Mouse (Mus musculus) liver, embryonic 13.5 days (tissue): Measurements from ENCODE around the gene Ascl3. TPM values are rescaled to one million over a fixed set of nuclear protein-coding genes. Genes with fewer than 3 reads are reported as not detected.

ENCODE experiments used
- ATAC-seq: fragments of 200-750 bp; cut with Nextera tagmentation; 2 replicates; pipeline ENCODE4 v1.8.0; 2017; ENCODE audit warnings: low read depth, mild to moderate bottlenecking, moderate number of reproducible peaks, moderate library complexity
- DNase-seq: peaks from one replicate; pipeline ENCODE4 v3.0.0; 2022
- H3K27ac ChIP-seq: fragments of 300-500 bp; sonication (generic); 2 replicates; pipeline ENCODE4 v1.5.1; 2015; ENCODE audit warnings: moderate library complexity, mild to moderate bottlenecking, inconsistent platforms
- H3K27me3 ChIP-seq: fragments of 300-500 bp; sonication (generic); 2 replicates; pipeline ENCODE4 v1.6.1; 2015; ENCODE audit warnings: mild to moderate bottlenecking, inconsistent platforms
- H3K36me3 ChIP-seq: fragments of 300-500 bp; sonication (generic); 2 replicates; pipeline ENCODE4 v1.6.1; 2015; ENCODE audit warnings: mild to moderate bottlenecking, inconsistent platforms
- H3K4me1 ChIP-seq: fragments of 300-500 bp; sonication (generic); replicated peaks from 2 replicates; pipeline ENCODE4 v1.6.1; 2015; ENCODE audit warnings: inconsistent platforms
- H3K4me2 ChIP-seq: fragments of 300-500 bp; sonication (generic); 2 replicates; pipeline ENCODE4 v1.6.1; 2015; ENCODE audit warnings: inconsistent platforms, mild to moderate bottlenecking, moderate library complexity
- H3K4me3 ChIP-seq: fragments of 300-500 bp; sonication (generic); replicated peaks from 2 replicates; pipeline ENCODE4 v1.5.1; 2015; ENCODE audit warnings: mild to moderate bottlenecking, inconsistent platforms
- H3K9ac ChIP-seq: fragments of 300-500 bp; sonication (generic); 2 replicates; pipeline ENCODE4 v1.6.1; 2015; ENCODE audit warnings: mild to moderate bottlenecking, inconsistent platforms
- H3K9me3 ChIP-seq: fragments of 300-500 bp; sonication (generic); replicated peaks from 2 replicates; pipeline ENCODE4 v1.6.1; 2016; ENCODE audit warnings: inconsistent platforms
- WGBS: fragments of 180-500 bp; shearing (Covaris S2); methylation state at CpG from one replicate; pipeline ENCODE4 v1.1.7; 2015; ENCODE audit not compliant: insufficient replicate concordance; 5-methylcytosine and 5-hydroxymethylcytosine counted together
- polyA plus RNA-seq: library from polyadenylated mRNA; unstranded; fragments of >200 nt; fragmentation: Nextera tagmentation; extraction: Ambion mirVana; gene quantifications from 2 replicates; pipeline ENCODE4 v1.2.1, GENCODE M21; 2015

Gene Ascl3
- polyA plus RNA-seq, 1 experiment from 2014 or later: not detected

DNA sequence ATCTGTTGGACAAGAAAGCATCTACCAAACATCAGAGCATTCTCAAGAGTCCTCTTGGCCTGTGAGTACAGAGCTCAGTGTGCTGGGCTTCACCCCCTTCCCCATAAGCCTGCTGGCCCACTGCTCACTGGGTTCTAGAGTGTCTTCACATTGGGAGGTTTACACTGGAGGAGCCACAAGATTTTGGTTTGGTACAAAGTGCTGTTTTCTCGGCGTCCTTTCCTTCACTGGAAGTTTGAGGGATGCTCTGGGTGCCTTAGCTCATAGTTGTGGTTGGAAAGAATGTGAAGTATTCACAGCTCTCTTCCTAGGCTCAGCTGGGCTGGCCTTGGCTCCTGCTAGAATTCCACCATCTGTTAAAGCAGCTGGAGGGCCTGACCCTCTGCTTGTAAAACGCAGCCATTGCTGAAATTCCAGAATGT is 22.6 kb downstream of the Ascl3 start:
- no peak for ATAC-seq
- H3K36me3 ChIP-seq: peaks cover 69% of the 10 kb centered on the region
- WGBS: 64% methylated on average over 3 of the region's 3 CpGs

DNA sequence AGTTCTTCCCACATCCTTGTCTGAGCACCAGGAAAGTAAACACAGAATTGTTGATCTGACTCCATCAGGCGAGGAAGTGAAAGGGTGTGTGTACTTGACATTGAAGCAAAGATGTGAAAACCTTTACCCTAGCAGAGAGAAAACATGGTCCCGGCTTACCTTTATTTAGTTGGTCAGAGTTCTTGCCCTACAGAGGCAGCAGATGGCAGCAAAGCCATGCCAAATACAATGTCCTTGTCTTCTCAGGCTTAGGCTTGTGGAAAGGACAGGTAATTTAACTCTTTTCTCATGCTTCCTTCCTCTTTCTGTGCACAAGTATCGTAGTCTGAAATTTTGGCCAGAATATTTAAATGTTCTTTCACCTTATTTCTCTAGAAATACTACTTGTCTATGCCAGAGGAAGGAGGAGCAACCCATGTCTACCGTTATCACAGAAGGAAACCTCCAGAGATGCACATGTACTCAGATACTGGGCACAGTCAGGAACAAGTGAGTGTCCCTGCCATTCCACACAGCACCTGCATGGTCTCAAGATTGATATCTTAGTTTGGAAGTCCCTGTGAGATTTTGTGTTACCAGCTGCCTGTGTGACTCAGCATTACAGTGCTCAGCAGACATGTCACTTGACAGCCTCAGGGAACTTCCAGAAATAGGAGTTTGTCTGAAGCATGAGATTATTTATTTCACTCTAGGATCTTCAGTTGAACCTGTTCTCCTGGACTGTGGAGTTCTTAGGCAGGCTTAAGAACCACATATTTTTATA is 24.3 kb downstream of the Ascl3 start:
- H3K36me3 ChIP-seq: peaks cover 57% of the 10 kb centered on the region
- no peak overlapping the region for H3K4me3 ChIP-seq
- H3K9me3 ChIP-seq: no peaks in the 10 kb centered on the region
- ATAC-seq: no peak
- WGBS: 34% methylated on average over 4 of the region's 4 CpGs
- H3K4me1 ChIP-seq: peaks cover 49% of the 10 kb centered on the region
- H3K27me3 ChIP-seq: no peaks in the 10 kb centered on the region
- no peak overlapping the region for H3K9ac ChIP-seq
- no peak overlapping the region for H3K27ac ChIP-seq
- DNase-seq: peak; percentile 22
- H3K4me2 ChIP-seq: no peak overlapping the region

More for the DNA sequence above, 22.6 kb downstream of the Ascl3 start:
- Histone ChIP-seq H3K4me3 (no peak overlapping the region), H3K4me2 (no peak overlapping the region), H3K9me3 (no peaks in the 10 kb centered on the region), H3K9ac (no peak overlapping the region), H3K27me3 (no peaks in the 10 kb centered on the region), H3K4me1 (peaks cover 37% of the 10 kb centered on the region), H3K27ac (no peak overlapping the region)
- no peak for DNase-seq

DNA sequence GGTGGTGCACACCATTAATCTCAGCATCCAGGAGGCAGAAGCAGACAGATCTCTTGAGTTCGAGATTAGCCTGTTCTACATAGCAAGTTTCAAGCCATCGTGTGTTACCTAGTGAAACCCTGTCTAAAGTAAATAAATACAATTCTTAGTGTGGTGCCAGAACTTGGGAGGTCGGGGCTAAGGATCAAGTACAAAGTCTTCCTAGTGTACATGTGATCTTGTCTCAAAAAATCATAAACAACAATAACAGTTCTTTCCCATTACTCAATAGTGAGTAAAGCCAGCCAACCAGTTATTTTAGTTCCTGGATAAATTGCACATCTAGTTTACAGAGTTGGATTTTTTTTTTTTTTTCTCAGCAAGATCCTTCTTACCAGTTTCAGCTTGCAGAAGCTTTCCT is 27.1 kb downstream of the Ascl3 start:
- peaks cover 49% of the 10 kb centered on the region for H3K4me1 ChIP-seq
- 37% methylated on average over 3 of the region's 3 CpGs for WGBS
- ATAC-seq: no peak

DNA sequence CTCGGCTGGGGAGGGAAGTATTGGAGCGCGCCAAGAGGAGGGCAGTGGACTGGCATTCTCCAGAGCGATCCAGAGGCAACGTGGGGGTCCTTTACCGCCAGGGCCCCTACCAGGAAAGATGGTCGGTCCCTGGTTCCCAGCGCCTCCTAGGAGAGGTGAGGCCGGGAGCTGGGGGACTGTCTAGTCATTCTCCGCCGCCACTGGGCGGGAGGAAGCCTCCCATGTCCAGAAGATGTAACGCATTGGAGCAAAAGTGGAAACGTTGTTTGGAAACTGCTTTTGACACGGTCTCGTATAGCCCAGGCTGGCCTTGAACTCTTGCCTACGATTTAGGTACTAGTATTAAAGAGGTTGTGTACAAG is 27.5 kb downstream of the Ascl3 start:
- H3K27me3 ChIP-seq: no peaks in the 10 kb centered on the region
- no peak for DNase-seq
- H3K4me2 ChIP-seq: peak overlapping the region; percentile 82
- peak overlapping the region; percentile 77 for H3K27ac ChIP-seq
- no peaks in the 10 kb centered on the region for H3K9me3 ChIP-seq
- peak overlapping the region; percentile 87 for H3K9ac ChIP-seq
- peaks cover 49% of the 10 kb centered on the region for H3K4me1 ChIP-seq
- WGBS: 2% methylated on average over 17 of the region's 17 CpGs
- H3K36me3 ChIP-seq: peaks cover 25% of the 10 kb centered on the region
- peak overlapping the region; percentile 75 for H3K4me3 ChIP-seq
- peak; percentile 57 for ATAC-seq

More for the DNA sequence above, 27.1 kb downstream of the Ascl3 start:
- no peaks in the 10 kb centered on the region for H3K27me3 ChIP-seq
- H3K9ac ChIP-seq: peak overlapping the region; percentile 87
- H3K36me3 ChIP-seq: peaks cover 30% of the 10 kb centered on the region
- H3K27ac ChIP-seq: peak overlapping the region; percentile 77; the same call in 1 of the 2 replicates
- H3K4me2 ChIP-seq: peak overlapping the region; percentile 82
- DNase-seq: no peak
- H3K4me3 ChIP-seq: peak overlapping the region; percentile 75
- H3K9me3 ChIP-seq: no peaks in the 10 kb centered on the region

DNA sequence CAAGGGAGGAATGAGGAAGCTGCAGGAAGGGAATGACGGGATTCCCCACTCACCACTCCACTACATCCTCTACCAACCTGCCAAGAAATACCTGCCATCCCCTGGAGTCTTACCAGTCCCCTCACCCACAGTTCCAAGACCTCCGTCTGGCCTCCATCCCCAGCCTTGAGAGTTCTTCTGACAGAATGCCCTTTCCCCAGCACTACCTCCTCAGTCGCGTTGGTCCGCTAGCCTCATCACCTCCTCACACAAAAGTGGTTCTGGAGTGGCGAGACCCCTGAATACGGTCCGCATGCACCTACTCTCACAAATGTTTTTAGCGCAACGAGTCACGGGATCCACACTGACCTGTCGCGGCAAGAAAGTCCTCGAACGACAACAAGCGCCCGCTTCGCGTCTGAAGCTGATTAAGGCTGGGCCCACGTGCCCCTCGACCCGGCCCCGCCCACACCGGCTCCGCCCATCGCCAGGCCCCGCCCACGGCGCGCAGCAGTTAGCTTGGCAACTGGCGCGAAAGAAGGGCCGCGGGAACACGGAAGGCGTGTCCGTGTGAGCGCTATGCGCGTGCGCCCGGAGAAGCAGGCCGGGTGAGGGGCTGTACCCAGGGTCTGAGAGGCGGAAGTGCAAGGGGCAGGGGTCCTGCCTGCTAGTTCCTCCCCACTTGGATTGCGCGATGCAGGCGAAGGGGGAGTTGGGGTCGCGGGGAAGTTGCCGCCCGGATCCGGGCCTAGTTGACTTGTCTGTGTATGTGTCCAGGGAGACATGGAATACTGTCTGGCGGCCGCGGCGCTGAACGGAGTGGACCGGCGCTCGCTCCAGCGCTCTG is 28.1 kb downstream of the Ascl3 start, which contains the start of the genes St5 and Akip1:
St5 (minus strand) TSS at position 416 of the 826 bp plus-strand sequence.
Akip1 (plus strand) TSS at position 501 of the 826 bp plus-strand sequence.
- Histone ChIP-seq H3K27me3 (no peaks in the 10 kb centered on the region), H3K4me1 (peaks cover 49% of the 10 kb centered on the region), H3K4me2 (peak within 1 kb of the TSS; percentile 82), H3K36me3 (peaks cover 19% of the 10 kb centered on the region), H3K9me3 (no peaks in the 10 kb centered on the region), H3K27ac (peak within 1 kb of the TSS; percentile 77), H3K9ac (peak within 1 kb of the TSS; percentile 87), H3K4me3 (peak within 1 kb of the TSS; percentile 75)
- peak; percentile 91 for ATAC-seq
- peak; percentile 96 for DNase-seq
- under 1% methylated on average over 61 of the region's 61 CpGs for WGBS

DNA sequence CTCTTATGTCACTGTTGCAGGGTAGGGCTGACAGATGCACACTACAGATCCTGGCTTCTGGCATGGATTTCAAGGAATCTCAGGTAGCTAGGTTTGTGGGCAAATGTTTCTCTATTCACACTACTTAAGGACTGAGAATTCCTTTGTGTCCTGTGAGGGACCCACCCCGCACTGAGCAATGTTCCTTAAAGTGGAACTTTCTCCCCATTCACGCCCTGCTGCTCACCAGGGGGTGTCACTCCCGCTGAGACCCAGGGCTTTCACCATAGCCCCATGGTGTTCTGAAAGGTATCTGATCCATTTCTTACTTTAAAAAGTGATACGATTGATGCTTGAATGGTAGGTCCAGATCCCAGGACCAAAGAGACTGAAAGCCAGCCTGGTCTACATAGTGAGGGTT is 28.8 kb downstream of the Ascl3 start:
- H3K27me3 ChIP-seq: no peaks in the 10 kb centered on the region
- H3K4me3 ChIP-seq: peak overlapping the region; percentile 75
- no peaks in the 10 kb centered on the region for H3K9me3 ChIP-seq
- DNase-seq (no peak), ATAC-seq (no peak)
- H3K36me3 ChIP-seq: peaks cover 12% of the 10 kb centered on the region
- H3K4me2 ChIP-seq: peak overlapping the region; percentile 82
- H3K4me1 ChIP-seq: peaks cover 47% of the 10 kb centered on the region
- 66% methylated on average over 4 of the region's 4 CpGs for WGBS
- peak overlapping the region; percentile 53; the same call in 1 of the 2 replicates for H3K9ac ChIP-seq
- H3K27ac ChIP-seq: no peak overlapping the region

DNA sequence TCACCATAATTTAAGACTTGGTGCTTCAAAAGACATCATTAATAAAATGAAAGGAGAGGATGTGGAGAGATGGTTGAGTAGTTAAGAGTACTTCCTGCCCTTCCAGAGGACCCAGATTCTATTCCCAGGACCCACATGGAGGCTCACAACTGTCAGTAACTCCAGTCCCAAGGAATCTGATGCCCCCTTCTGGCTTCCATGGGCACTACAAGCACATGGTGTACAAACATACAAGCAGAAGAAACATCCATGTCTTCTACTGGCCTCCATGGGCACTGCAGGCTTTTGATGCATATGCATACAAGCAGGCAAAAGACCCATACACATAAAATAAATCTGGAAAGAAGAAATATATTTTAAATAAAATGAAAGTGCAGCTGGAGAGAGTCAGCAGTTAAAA is 31.3 kb downstream of the Ascl3 start:
- DNase-seq (no peak), ATAC-seq (no peak)
- no peaks in the 10 kb centered on the region for H3K36me3 ChIP-seq
- peaks cover 24% of the 10 kb centered on the region for H3K4me1 ChIP-seq
- H3K27me3 ChIP-seq: no peaks in the 10 kb centered on the region
- no peak overlapping the region for H3K9ac ChIP-seq
- H3K4me3 ChIP-seq: no peak overlapping the region
- H3K9me3 ChIP-seq: no peaks in the 10 kb centered on the region
- no peak overlapping the region for H3K27ac ChIP-seq
- H3K4me2 ChIP-seq: no peak overlapping the region

DNA sequence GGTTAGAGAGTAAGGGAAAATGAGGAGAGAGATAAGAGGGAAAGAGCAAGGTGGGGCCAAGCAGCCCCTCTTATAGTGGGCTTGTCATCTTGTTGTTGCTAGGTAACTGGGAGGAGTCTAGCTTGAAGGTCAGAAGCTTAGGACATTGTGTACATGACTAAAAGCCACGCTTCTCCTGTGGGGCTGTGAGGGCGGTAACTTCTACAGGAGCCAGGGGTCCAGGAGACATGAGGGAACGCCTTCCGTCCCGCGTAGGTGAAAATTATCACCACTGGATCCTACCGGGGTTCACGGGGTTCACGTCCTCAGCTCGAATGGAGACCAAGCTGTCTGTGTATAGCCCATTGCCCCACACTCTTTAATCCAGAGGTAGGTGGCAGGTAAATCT is 36.2 kb downstream of the Ascl3 start:
- Histone ChIP-seq H3K36me3 (no peaks in the 10 kb centered on the region), H3K9me3 (no peaks in the 10 kb centered on the region), H3K4me1 (no peaks in the 10 kb centered on the region), H3K4me3 (no peak overlapping the region), H3K4me2 (no peak overlapping the region), H3K27me3 (no peaks in the 10 kb centered on the region), H3K9ac (no peak overlapping the region), H3K27ac (no peak overlapping the region)
- DNase-seq (no peak), ATAC-seq (no peak)
- WGBS: 90% methylated on average over 10 of the region's 10 CpGs

DNA sequence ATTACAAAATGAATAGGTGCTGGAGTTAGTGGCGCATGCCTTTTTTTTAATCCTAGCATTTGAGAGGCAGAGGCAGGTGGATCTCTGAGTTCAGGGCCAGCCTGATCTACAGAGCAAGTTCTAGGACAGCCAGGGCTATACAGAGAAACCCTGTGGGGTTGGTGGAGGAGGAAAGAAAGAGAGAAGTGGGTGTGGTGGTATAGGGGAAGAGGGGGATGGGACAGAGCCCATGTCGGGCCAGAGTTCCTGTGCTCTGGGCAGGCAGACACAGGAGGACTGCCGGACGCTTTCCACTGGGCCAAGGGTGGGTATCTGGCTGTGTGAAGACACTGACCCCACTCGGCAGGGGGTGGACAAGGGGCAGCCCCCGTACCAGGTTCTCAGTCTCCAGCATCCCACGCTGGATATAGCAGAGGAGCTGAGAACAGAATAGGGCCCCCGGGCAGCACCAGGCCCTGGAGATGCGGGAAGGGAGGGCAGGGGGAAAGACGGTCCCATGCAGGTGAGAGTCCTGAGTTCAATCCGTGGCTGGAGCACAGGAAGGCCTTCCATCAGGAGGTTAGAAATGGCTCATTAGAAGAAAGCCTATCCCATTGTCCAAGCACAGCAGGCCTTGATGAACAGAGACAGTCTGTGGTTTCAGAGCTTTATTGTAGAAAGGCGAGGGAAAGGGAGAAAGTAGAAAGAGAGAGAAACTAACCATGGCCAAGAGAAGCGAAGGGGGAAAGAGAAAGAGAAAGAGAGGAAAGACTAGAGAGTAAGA is 36.8 kb downstream of the Ascl3 start:
- no peak overlapping the region for H3K4me3 ChIP-seq
- H3K9ac ChIP-seq: no peak overlapping the region
- no peak for DNase-seq
- H3K4me2 ChIP-seq: no peak overlapping the region
- no peaks in the 10 kb centered on the region for H3K27me3 ChIP-seq
- no peaks in the 10 kb centered on the region for H3K36me3 ChIP-seq
- H3K9me3 ChIP-seq: no peaks in the 10 kb centered on the region
- no peak overlapping the region for H3K27ac ChIP-seq
- H3K4me1 ChIP-seq: no peaks in the 10 kb centered on the region
- WGBS: 64% methylated on average over 13 of the region's 13 CpGs
- ATAC-seq: no peak

DNA sequence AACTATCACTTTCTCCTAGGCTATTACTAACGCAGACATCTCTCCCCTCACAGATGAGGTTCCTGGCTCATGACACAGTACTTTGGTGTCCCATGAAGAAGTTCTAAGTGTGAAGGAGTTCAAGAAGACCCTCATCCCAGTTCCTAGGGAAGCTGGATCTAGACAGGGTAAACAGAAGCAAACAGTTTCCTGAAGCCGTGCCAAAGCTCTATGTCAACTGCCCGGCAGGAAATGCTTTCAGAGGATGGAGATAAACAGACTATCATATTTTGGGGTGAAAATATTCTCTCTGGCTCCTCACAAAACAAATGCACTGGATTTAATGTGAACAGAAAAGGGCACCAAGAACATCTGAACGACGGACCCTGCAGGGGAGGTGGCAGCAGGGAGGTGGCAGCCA is 40.6 kb downstream of the Ascl3 start:
- Histone ChIP-seq H3K4me2 (no peak overlapping the region), H3K36me3 (no peaks in the 10 kb centered on the region), H3K9ac (no peak overlapping the region), H3K4me1 (no peaks in the 10 kb centered on the region), H3K27ac (no peak overlapping the region), H3K4me3 (no peak overlapping the region), H3K9me3 (no peaks in the 10 kb centered on the region), H3K27me3 (no peaks in the 10 kb centered on the region)
- DNase-seq (no peak), ATAC-seq (no peak)
- WGBS: 72% methylated on average over 5 of the region's 5 CpGs

DNA sequence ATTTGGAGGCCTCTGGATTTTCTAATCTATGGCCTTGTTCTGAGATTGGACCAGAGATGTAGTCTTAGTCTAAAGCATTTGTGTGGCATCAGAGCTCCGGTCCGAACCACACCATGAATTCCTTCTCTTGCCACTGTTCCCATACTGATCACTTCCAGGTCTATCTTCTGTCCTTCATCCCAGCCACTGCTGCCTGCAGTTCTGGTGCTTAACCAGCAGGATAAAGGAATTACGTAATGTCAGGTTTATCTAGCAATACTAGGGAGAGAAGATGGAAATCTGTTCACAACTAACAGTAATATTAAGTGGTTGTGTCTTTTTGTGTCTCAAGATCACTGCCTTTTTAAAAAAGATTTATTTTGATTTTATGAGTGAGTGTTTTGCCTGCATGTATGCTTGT is 41.4 kb downstream of the Ascl3 start:
- Histone ChIP-seq H3K36me3 (no peaks in the 10 kb centered on the region), H3K4me1 (no peaks in the 10 kb centered on the region), H3K27ac (no peak overlapping the region), H3K27me3 (no peaks in the 10 kb centered on the region), H3K4me3 (no peak overlapping the region), H3K9me3 (no peaks in the 10 kb centered on the region), H3K9ac (no peak overlapping the region), H3K4me2 (no peak overlapping the region)
- 81% methylated on average over 3 of the region's 3 CpGs for WGBS
- ATAC-seq (no peak), DNase-seq (no peak)
